Mouse (Mus musculus): ENCODE measurements around the gene Ogfod2. TPM values are rescaled to one million over a fixed set of nuclear protein-coding genes. Genes with fewer than 3 reads are reported as not detected.

Gene Ogfod2
- polyA plus RNA-seq, 1 experiment = 42.4 TPM

DNA sequence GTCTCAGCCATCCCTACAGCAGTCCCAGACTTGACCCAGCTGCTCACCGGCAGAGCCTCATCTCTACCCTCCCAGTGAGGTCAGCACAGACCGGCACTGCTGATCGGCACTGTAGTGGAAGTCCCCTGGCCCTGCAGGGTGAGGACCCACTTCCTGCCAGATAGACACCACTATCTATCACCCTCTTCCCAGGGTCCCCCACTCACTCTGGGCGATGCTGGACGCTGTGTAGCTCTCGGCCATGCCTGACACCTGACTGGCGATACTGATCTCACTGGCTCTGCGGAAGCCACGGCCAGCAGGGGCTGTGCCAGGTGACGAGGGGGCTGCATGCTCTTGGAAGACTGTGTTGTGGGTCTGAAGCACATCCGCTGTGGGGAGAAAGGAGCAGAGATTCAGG lies 13.0 kb downstream of the Ogfod2 start:
- DNase-seq = no peak
- TF ChIP-seq POLR2A (IDR thresholded peaks at IDR 0.05; ENCODE audit: borderline replicate concordance, extremely low read depth, low read depth, low read length) (no peak), CTCF (IDR thresholded peaks at IDR 0.05; ENCODE audit: insufficient read depth, low read length) (no peak)
- WGBS = 83% methylated on average over 11 of the region's 11 CpGs
- no peak overlapping the region for H3K4me3 ChIP-seq (replicated peaks; ENCODE audit: extremely low read depth, low read depth, low read length)
- H3K4me1 ChIP-seq (ENCODE audit: control insufficient read depth, insufficient read depth, low read length) = no peaks in the 10 kb centered on the region

GRCm38 (mm10) chr5:124134261-124134660 lies 22.2 kb downstream of the Ogfod2 start:
- WGBS = 85% methylated on average over 5 of the region's 5 CpGs
- no peak overlapping the region for H3K4me3 ChIP-seq (replicated peaks; ENCODE audit: extremely low read depth, low read depth, low read length)
- H3K4me1 ChIP-seq (ENCODE audit: control insufficient read depth, insufficient read depth, low read length) = 0 out of 2 replicates have a peak, but pooled peaks cover 2% of the 10 kb centered on the region
- DNase-seq = no peak
- no peak for TF ChIP-seq POLR2A (IDR thresholded peaks at IDR 0.05; ENCODE audit: borderline replicate concordance, extremely low read depth, low read depth, low read length)
- no peak for TF ChIP-seq CTCF (IDR thresholded peaks at IDR 0.05; ENCODE audit: insufficient read depth, low read length)

- DNase-seq = no peak
- 0 out of 2 replicates have a peak, but pooled peaks cover 2% of the 10 kb centered on the region for H3K4me1 ChIP-seq (ENCODE audit: control insufficient read depth, insufficient read depth, low read length)
- no peak overlapping the region for H3K4me3 ChIP-seq (replicated peaks; ENCODE audit: extremely low read depth, low read depth, low read length)
- WGBS = 43% methylated on average over 7 of the region's 7 CpGs
- TF ChIP-seq CTCF (IDR thresholded peaks at IDR 0.05; ENCODE audit: insufficient read depth, low read length) (no peak), POLR2A (IDR thresholded peaks at IDR 0.05; ENCODE audit: borderline replicate concordance, extremely low read depth, low read depth, low read length) (no peak)
These were observed 26.0 kb downstream of the Ogfod2 start for GRCm38 (mm10) chr5:124138066-124138465.

GRCm38 (mm10) chr5:124149028-124149427 lies 36.9 kb downstream of the Ogfod2 start:
- TF ChIP-seq CTCF (IDR thresholded peaks at IDR 0.05; ENCODE audit: insufficient read depth, low read length) (no peak), POLR2A (IDR thresholded peaks at IDR 0.05; ENCODE audit: borderline replicate concordance, extremely low read depth, low read depth, low read length) (no peak)
- DNase-seq = peak; percentile 74
- WGBS = 35% methylated on average over 5 of the region's 5 CpGs
- Histone ChIP-seq H3K4me3 (replicated peaks; ENCODE audit: extremely low read depth, low read depth, low read length) (no peak overlapping the region), H3K4me1 (ENCODE audit: control insufficient read depth, insufficient read depth, low read length) (peaks cover 3% of the 10 kb centered on the region; the same call in 1 of the 2 replicates)

DNA sequence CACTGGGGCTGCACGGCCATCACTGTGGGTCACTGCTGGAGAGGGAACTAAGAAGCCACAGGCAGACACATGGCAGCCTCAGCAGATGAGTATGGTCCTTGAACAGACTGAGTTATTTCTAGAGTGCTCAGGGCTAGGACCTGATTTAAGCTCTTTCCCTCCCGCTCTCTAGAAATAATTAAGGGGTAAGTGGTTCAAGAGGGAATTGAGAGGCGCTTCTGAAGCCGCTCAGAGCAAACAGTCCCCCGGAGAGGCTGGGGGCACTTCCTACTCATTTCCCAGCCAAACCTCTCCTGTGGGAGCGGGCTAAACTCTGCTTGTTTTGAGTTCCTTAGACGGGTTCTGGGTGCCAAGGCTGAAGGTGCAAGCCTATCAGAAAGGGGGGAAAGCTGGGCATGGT lies 38.8 kb downstream of the Ogfod2 start:
- 74% methylated on average over 7 of the region's 7 CpGs for WGBS
- TF ChIP-seq CTCF (IDR thresholded peaks at IDR 0.05; ENCODE audit: insufficient read depth, low read length) (no peak), POLR2A (IDR thresholded peaks at IDR 0.05; ENCODE audit: borderline replicate concordance, extremely low read depth, low read depth, low read length) (no peak)
- H3K4me3 ChIP-seq (replicated peaks; ENCODE audit: extremely low read depth, low read depth, low read length) = no peak overlapping the region
- H3K4me1 ChIP-seq (ENCODE audit: control insufficient read depth, insufficient read depth, low read length) = peaks cover 3% of the 10 kb centered on the region; the same call in 1 of the 2 replicates
- no peak for DNase-seq

DNA sequence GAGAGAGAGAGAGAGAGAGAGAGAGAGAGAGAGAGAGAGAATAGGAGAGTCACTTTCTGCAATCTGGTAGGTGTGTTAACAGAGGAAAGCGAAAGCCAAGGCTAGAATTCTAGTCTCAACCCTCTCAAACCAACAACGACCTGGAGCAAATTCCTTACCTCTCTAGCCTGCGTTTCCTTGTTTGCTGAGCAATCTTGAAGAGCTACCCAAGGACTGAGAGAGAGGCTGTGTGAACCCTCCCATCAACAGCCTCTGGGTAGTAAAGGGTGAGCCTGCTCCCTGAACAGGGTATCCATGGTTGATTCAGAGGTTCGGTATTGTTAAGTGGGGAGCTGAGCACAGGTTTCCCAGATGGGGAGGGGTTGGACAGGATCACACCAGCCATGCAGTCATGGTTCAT lies 40.6 kb downstream of the Ogfod2 start:
- no peak overlapping the region for H3K4me3 ChIP-seq (replicated peaks; ENCODE audit: extremely low read depth, low read depth, low read length)
- H3K4me1 ChIP-seq (ENCODE audit: control insufficient read depth, insufficient read depth, low read length) = peaks cover 3% of the 10 kb centered on the region; the same call in 1 of the 2 replicates
- peak; percentile 48 for DNase-seq
- no peak for TF ChIP-seq POLR2A (IDR thresholded peaks at IDR 0.05; ENCODE audit: borderline replicate concordance, extremely low read depth, low read depth, low read length)
- no peak for TF ChIP-seq CTCF (IDR thresholded peaks at IDR 0.05; ENCODE audit: insufficient read depth, low read length)
- WGBS = 72% methylated on average over 4 of the region's 4 CpGs

- TF ChIP-seq POLR2A (IDR thresholded peaks at IDR 0.05; ENCODE audit: borderline replicate concordance, extremely low read depth, low read depth, low read length) = no peak
- TF ChIP-seq CTCF (IDR thresholded peaks at IDR 0.05; ENCODE audit: insufficient read depth, low read length) = no peak
These were observed 43.8 kb downstream of the Ogfod2 start for GRCm38 (mm10) chr5:124155943-124156342.

GRCm38 (mm10) chr5:124158305-124158704 lies 46.2 kb downstream of the Ogfod2 start:
- DNase-seq = no peak
- TF ChIP-seq CTCF (IDR thresholded peaks at IDR 0.05; ENCODE audit: insufficient read depth, low read length) (no peak), POLR2A (IDR thresholded peaks at IDR 0.05; ENCODE audit: borderline replicate concordance, extremely low read depth, low read depth, low read length) (no peak)
- Histone ChIP-seq H3K4me1 (ENCODE audit: control insufficient read depth, insufficient read depth, low read length) (0 out of 2 replicates have a peak, but pooled peaks cover 2% of the 10 kb centered on the region), H3K4me3 (replicated peaks; ENCODE audit: extremely low read depth, low read depth, low read length) (no peak overlapping the region)
- WGBS = 75% methylated on average over 4 of the region's 4 CpGs

More at GRCm38 (mm10) chr5:124155943-124156342, 43.8 kb downstream of the Ogfod2 start:
- Histone ChIP-seq H3K4me3 (replicated peaks; ENCODE audit: extremely low read depth, low read depth, low read length) (no peak overlapping the region), H3K4me1 (ENCODE audit: control insufficient read depth, insufficient read depth, low read length) (no peaks in the 10 kb centered on the region)
- WGBS = 61% methylated on average over 5 of the region's 5 CpGs
- DNase-seq = no peak

GRCm38 (mm10) chr5:124159453-124159852 lies 47.4 kb downstream of the Ogfod2 start:
- DNase-seq = no peak
- 57% methylated on average over 7 of the region's 7 CpGs for WGBS
- TF ChIP-seq CTCF (IDR thresholded peaks at IDR 0.05; ENCODE audit: insufficient read depth, low read length) = no peak
- no peak for TF ChIP-seq POLR2A (IDR thresholded peaks at IDR 0.05; ENCODE audit: borderline replicate concordance, extremely low read depth, low read depth, low read length)
- H3K4me1 ChIP-seq (ENCODE audit: control insufficient read depth, insufficient read depth, low read length) = 0 out of 2 replicates have a peak, but pooled peaks cover 2% of the 10 kb centered on the region
- no peak overlapping the region for H3K4me3 ChIP-seq (replicated peaks; ENCODE audit: extremely low read depth, low read depth, low read length)

GRCm38 (mm10) chr5:124161831-124162230 lies 49.7 kb downstream of the Ogfod2 start:
- Histone ChIP-seq H3K4me1 (ENCODE audit: control insufficient read depth, insufficient read depth, low read length) (peaks cover 14% of the 10 kb centered on the region), H3K4me3 (replicated peaks; ENCODE audit: extremely low read depth, low read depth, low read length) (no peak overlapping the region)
- DNase-seq = no peak
- WGBS = 55% methylated on average over 10 of the region's 10 CpGs
- TF ChIP-seq CTCF (IDR thresholded peaks at IDR 0.05; ENCODE audit: insufficient read depth, low read length) (no peak), POLR2A (IDR thresholded peaks at IDR 0.05; ENCODE audit: borderline replicate concordance, extremely low read depth, low read depth, low read length) (no peak)
